Mouse (Mus musculus): Measurements from ENCODE around the gene Dse.
A peak's percentile ranks its signal among the peaks of the same experiment; 100 is the strongest.
"Not testable (repeated sequence)": the region's sequence is repeated elsewhere in the genome, so short reads cannot be mapped to it uniquely, and the experiment has no call there.

The Dse gene

GRCm38 (mm10) chr10:34207503-34207850 lies at the start of gene Dse:
TSS of gene Dse (minus strand) at chr10:34207715.
- DNase-seq (ENCODE audit: low read depth, low spot score) = no peak

GRCm38 (mm10) chr10:34252833-34253232 lies 45.3 kb upstream of the Dse start:
- DNase-seq (ENCODE audit: low read depth, low spot score) = not testable (repeated sequence)

DNA sequence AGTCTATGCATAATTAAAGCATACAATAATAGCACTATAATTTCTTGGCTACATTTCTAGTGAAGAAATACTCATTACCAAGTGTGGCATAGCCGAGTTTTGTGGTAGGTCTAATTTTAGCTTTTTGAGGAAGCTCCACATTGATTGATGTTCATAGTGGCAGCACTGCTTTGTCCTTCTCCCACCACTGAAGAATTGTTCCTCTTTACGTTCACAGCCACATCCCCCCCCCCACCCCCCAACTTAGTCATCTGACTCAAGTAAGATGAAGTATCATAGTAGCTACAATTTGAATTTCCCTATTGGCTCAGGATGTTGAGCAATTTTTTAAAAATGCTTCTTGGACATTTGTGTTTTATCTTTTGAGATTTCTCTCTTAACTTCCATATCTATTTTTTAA lies 42.1 kb upstream of the Dse start:
- DNase-seq (ENCODE audit: low read depth, low spot score) = no peak

DNA sequence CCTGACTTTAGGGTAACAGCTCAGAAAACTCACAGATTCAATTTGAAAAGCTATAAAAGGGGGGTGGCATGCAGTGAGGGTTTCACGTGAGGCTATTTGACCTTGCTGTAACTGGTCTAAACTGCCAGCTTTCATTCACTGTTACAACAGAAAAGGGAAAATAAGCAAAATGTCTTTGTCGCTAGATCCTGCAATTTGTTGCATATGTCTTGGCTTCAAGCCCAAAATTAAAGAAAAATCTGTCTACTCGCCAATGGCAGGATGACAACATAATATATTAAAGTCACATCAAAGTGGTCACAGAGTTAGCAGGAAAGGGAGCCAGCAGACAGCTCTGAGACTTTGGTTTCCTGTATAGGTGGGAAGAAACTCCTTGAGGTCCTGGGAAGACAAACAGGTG lies 40.2 kb upstream of the Dse start:
- DNase-seq (ENCODE audit: low read depth, low spot score) = no peak

DNA sequence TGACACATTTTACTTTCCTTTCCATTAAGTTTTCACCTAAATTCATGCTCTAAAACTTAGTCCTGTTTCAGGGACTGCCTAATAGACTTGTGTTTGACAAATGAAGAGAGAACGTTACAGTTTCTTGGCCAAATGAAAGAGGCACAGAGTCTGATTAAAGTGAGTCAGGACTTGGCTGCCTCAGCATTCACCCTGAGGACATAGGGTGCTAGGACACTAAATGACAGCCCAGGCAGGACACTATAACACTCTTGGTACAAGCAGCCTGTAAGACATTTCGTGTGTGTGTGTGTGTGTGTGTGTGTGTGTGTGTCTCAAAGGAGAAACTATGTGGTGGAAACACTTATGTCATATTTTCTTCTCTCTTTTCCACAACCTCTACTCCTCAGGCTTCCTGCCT lies 38.6 kb upstream of the Dse start:
- DNase-seq (ENCODE audit: low read depth, low spot score) = no peak

- no peak for DNase-seq (ENCODE audit: low read depth, low spot score)
Observed at GRCm38 (mm10) chr10:34244745-34245144, 37.2 kb upstream of the Dse start.

DNA sequence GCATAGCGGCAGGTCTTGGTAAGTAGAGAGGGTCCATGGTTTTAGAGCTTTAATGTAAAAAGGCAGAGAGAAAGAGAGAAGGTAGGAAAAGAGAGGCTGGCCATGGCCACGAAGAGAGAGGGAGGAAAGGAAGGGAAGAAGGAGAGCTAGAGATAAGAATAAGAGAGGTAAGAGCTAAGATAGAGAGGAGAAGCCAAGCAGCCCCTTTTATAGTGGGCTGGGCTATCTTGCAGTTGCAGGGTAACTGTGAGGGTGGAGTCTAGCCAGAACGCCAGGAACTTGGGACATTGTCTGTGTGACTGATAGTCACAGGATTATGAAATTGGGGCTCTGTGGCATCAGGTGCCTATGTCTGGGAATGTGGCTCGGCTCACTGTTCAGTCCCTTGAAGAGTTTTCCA lies 31.0 kb upstream of the Dse start:
- no peak for DNase-seq (ENCODE audit: low read depth, low spot score)

DNA sequence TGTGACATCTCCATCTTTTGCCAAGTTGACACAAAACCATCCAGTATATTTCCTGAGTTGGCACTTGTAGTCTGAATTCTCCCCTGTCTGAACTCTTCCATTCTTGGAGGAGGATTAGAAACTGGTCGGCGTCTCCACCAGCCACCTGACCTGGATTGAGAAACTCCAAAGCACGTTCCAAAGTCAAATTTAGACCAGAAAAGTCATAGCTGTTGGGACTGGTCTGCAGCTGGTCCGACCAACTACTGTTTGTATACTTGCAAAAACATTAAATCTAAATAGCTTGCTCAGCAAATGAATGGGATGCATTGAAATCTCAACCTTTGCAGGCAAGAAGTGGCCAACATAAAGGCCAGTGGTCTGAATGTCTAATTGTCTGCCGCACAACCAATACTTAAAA lies 29.1 kb upstream of the Dse start:
- DNase-seq (ENCODE audit: low read depth, low spot score) = no peak

- DNase-seq (ENCODE audit: low read depth, low spot score) = peak; percentile 30
Observed at GRCm38 (mm10) chr10:34235384-34235783, 27.9 kb upstream of the Dse start.

DNA sequence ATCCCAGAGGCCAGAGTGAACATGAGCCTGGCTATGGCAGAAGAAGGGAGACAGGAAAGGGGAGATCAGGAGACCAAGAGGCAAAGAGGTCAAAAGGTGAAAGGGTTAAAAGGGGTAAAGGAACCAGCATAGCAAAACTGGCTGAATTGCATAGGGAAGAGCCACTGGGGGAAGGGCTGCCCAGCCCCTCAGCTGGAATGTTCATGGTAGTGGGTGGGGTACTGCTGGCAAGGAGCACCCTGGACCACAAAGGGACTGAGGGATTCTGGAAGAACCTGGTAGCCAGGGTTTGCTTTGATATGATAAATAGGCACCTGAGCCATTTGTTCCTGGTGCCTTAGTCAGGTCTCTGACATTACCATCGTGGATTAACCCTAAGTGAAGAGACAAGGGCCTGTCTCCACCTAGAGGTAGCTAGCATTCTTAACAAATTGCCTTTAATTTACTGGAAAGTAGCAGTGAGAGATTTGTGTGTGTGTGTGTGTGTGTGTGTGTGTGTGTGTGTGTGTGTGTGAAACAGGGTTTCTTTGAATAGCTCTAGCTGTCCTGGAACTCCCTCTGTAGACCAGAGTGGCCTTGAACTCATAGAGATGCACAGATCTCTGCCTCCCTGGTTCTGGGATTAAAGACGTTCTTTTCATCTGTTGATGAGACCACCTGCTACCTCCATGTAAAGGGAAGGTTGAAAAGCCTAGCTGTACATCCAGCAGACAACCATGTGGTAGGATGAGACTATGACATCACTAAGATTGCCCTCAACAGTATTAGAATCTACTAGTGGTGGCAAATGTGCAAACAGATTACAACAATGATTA lies 26.6 kb upstream of the Dse start:
- peak; percentile 67 for DNase-seq (ENCODE audit: low read depth, low spot score)

- DNase-seq (ENCODE audit: low read depth, low spot score) = peak; percentile 18
Observed at GRCm38 (mm10) chr10:34233418-34233817, 25.9 kb upstream of the Dse start.

GRCm38 (mm10) chr10:34230121-34230675 lies 22.7 kb upstream of the Dse start:
- no peak for DNase-seq (ENCODE audit: low read depth, low spot score)

- DNase-seq (ENCODE audit: low read depth, low spot score) = no peak
Observed at GRCm38 (mm10) chr10:34229491-34229890, 22.0 kb upstream of the Dse start.

GRCm38 (mm10) chr10:34223660-34224059 lies 16.1 kb upstream of the Dse start:
- DNase-seq (ENCODE audit: low read depth, low spot score) = no peak

GRCm38 (mm10) chr10:34221909-34222620 lies 14.6 kb upstream of the Dse start:
- no peak for DNase-seq (ENCODE audit: low read depth, low spot score)

DNA sequence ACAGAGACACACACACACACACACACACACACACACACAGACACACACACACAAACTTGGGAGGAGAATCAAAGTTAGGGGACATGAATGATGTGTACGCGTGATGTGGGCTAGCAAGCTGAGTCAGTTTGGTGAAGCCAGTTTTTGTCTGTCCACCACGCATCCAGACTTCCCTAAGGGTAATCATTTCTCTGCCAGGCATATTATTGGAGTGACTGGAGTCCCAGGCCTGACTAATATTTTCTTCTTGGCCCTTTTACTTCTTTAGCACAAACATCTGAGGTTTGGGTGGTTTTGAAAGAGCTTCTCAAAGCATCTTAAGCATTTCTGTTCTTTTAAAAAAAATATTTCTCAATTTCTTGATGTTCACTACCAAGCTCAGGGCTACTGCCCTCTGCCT lies 10.7 kb upstream of the Dse start:
- no peak for DNase-seq (ENCODE audit: low read depth, low spot score)

GRCm38 (mm10) chr10:34215667-34216066 lies 8.2 kb upstream of the Dse start:
- DNase-seq (ENCODE audit: low read depth, low spot score) = no peak

DNA sequence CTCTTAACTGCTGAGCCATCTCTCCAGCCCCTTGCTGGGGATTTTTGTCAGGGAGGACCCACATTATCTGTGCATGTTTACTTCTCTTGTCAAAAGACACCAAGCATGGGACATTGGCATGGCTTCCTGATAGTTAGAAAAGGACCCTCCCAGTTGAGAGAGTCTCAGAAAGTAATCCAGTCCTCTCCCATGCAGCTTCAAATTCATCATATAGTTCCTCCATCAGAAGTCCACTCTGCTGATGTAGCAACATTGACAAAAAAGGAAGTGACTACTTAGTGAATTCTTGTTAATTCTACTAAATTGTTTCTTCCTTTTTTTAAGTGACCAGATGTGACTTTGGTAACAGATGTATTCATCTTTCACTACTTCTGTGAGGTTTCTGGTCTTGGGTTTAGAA lies 2.4 kb upstream of the Dse start:
- DNase-seq (ENCODE audit: low read depth, low spot score) = no peak

DNA sequence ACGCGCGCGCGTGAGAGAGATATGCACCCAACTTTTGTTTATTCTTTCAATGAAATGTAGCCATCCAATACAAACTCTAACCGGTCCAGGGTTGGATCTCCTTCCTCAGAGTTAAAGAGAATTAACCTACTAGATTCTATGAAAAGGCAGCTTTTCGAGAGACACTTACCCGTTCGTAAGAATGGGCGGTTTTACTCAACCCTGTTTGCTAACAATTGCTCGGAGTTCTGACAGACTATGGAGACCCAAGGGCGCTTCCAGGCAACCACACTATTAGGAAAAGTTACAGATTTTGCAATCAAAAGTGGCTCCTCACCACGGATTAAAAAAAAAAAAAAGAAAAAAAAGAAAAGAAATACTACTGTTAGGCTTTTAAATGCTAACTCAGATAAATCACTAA lies 516 bp upstream of the Dse start:
- no peak for DNase-seq (ENCODE audit: low read depth, low spot score)

DNA sequence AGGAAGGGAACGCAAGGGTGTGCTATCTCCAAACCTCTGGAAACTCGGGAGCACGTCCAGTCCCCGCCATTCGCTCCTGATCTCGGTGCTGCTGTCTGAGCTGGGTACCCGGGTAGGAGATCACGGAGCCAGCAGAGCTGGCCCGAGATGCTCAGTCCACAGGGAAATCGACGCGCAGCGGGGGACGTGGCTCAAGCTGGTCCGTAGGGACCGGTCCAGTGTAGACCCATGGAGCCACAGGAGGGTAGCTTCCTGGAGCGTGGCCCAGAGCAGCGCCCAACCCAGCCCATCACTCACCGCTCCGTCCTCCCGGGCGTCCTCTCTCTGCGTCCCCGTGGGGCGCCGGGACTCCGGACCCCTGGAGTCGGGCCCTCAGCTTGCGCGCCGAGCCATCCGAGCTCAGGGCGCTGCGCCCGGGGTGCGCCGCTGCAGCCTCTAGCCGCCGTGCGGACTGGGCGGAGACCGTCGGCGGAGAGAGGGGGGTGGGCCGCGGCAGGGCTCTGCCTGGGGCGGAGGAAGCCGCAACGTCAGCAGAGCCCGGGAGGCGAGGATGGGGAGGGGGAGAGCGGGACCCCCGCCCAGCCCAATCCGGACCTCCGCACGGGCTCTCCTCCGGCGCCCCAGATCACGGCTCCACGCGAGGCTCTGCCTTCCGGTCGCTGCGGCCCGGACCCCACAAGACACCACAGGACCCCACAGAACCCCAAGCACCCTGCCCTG lies 572 bp downstream of the Dse start:
- peak; percentile 65 for DNase-seq (ENCODE audit: low read depth, low spot score)

GRCm38 (mm10) chr10:34206436-34206782 lies 1.1 kb downstream of the Dse start:
- DNase-seq (ENCODE audit: low read depth, low spot score) = peak; percentile 40

DNA sequence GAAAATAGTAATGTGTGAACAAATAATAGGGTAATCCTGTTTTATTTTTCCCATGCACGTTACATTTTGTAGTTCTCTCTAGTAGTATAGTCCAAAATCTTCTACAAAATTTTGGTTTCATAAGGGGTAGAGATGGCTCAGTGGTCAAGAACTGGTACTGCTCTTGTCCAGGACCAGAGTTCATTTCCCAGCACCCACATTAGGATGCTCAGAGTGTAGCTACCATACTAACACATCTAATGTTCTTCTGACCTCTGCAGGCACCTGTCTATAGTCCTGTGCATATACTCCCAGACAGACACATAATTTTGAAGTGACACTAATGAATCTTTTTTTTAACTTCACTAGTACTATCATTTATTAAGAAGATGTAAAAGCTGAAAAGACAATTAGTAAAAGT lies 1.7 kb downstream of the Dse start:
- DNase-seq (ENCODE audit: low read depth, low spot score) = no peak
